Mouse (Mus musculus) midbrain, postnatal 0 days (tissue): ENCODE data around the gene Rab17. TPM values are rescaled to one million over a fixed set of nuclear protein-coding genes. Genes with fewer than 3 reads are reported as not detected.

Experiments used
- ATAC-seq: fragments of 200-750 bp; cut with Nextera tagmentation; 2 replicates; pipeline ENCODE4 v1.8.0; 2017; ENCODE audit warnings: moderate number of reproducible peaks, mild to moderate bottlenecking, moderate TSS enrichment, moderate library complexity; ENCODE audit not compliant: low FRiP score
- DNase-seq: peaks from one replicate; pipeline ENCODE4 v3.0.0-alpha.2; 2015; ENCODE audit warnings: low spot score
- H3K27ac ChIP-seq: fragments of 300-500 bp; sonication (generic); 2 replicates; pipeline ENCODE4 v1.5.1; 2014; ENCODE audit warnings: low read depth, mild to moderate bottlenecking, low read length, mixed read lengths
- H3K27me3 ChIP-seq: fragments of 300-500 bp; sonication (generic); 2 replicates; pipeline ENCODE4 v1.6.1; 2014; ENCODE audit warnings: low read length, control low read depth, mixed read lengths; ENCODE audit not compliant: insufficient read depth
- H3K36me3 ChIP-seq: fragments of 300-500 bp; sonication (generic); 2 replicates; pipeline ENCODE4 v1.6.1; 2014; ENCODE audit warnings: low read length, control low read depth, mixed read lengths; ENCODE audit not compliant: insufficient read depth
- H3K4me1 ChIP-seq: fragments of 300-500 bp; sonication (generic); 2 replicates; pipeline ENCODE4 v1.6.1; 2014; ENCODE audit warnings: mild to moderate bottlenecking, control low read depth, antibody characterized with exemption, low read length, mixed read lengths; ENCODE audit not compliant: insufficient read depth
- H3K4me2 ChIP-seq: fragments of 300-500 bp; sonication (generic); 2 replicates; pipeline ENCODE4 v1.6.1; 2014; ENCODE audit warnings: low read depth, mild to moderate bottlenecking, low read length, mixed read lengths; ENCODE audit not compliant: poor library complexity, severe bottlenecking
- H3K4me3 ChIP-seq: fragments of 300-500 bp; sonication (generic); 2 replicates; pipeline ENCODE4 v1.5.1; 2014; ENCODE audit warnings: low read depth, mild to moderate bottlenecking, low read length, moderate library complexity
- H3K9ac ChIP-seq: fragments of 300-500 bp; sonication (generic); replicated peaks from 2 replicates; pipeline ENCODE4 v1.6.1; 2014; ENCODE audit warnings: mild to moderate bottlenecking, low read length, moderate library complexity, mixed read lengths; ENCODE audit not compliant: poor library complexity, severe bottlenecking
- H3K9me3 ChIP-seq: fragments of 300-500 bp; sonication (generic); 2 replicates; pipeline ENCODE4 v1.6.1; 2016; ENCODE audit warnings: low read length, control low read depth
- CTCF ChIP-seq: IDR thresholded peaks from 2 replicates; pipeline ENCODE4 v1.5.1; 2016; ENCODE audit warnings: antibody characterized with exemption, mild to moderate bottlenecking
- WGBS: fragments of 180-500 bp; shearing (Covaris S2); extraction: QIAGEN DNeasy Blood & Tissue Kit; methylation state at CpG from one replicate; pipeline ENCODE4 v1.1.7; 2014; 5-methylcytosine and 5-hydroxymethylcytosine counted together
- polyA plus RNA-seq: library from polyadenylated mRNA; unstranded; fragments of >200 nt; fragmentation: Nextera tagmentation; extraction: Ambion mirVana; gene quantifications from 2 replicates; pipeline ENCODE4 v1.2.1, GENCODE M21; 2015
- total RNA-seq: library from RNA; depleted of rRNA; stranded (reverse); fragments of >200 nt; gene quantifications from 2 replicates; pipeline ENCODE4 v1.2.3, GENCODE M21; 2014

Gene Rab17
- total and polyA plus RNA-seq, 2 experiments from 2014 or later, result 0.26 TPM; not detected in 1

DNA sequence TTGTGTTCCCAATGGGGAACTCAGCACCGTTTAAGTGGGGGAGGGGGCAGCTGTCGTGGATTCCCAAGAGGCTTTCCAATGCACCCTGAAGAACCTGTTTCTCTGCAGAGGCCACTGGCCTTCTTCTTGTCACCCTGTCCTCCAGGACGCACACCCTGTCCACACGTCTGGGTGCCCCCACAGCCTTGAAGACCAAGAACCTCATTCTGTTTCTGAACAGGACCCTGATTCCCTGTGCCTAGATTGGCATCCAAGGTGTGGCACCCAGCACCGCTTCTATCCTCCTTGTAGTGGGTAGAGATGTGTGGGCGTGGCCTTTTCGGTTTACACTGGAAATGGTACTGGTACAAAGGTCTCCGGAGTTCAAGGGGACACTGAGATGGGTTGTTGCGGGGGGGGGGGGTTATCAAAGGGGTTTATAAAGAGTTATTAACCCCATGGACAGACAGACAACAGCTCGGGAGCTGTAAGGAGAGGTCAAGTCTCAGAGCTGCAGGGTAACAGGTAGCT, 475 bp upstream of the Rab17 start:
- Histone ChIP-seq H3K4me3 (no peak overlapping the region), H3K4me2 (no peak overlapping the region), H3K9ac (no peak overlapping the region), H3K27me3 (no peaks in the 10 kb centered on the region), H3K27ac (no peak overlapping the region), H3K4me1 (peaks cover 6% of the 10 kb centered on the region; the same call in 1 of the 2 replicates), H3K9me3 (no peaks in the 10 kb centered on the region), H3K36me3 (no peaks in the 10 kb centered on the region)
- TF ChIP-seq CTCF, result no peak
- WGBS, result 79% methylated on average over 10 of the region's 10 CpGs
- no peak for ATAC-seq
- no peak for DNase-seq

DNA sequence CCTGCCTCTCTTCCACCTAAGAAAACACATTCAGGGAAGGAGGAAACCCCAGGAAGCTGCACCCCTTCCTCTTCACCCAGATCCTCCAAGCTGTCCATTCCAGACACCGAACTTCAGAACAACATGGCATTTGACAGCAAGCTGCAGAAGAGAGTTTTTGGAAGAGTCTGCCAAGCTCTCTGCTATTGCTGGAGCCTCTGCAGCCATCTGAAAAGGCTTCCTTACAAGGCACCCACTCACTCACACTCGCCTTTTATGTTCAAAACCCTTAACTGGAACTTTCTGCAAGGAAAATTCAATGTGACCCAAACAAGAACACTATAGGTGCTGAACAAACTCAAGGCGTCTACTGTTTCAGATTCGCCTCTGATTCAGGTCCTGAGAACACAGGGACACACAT, 812 bp downstream of the Rab17 start:
- Histone ChIP-seq H3K27ac (no peak overlapping the region), H3K4me2 (no peak overlapping the region), H3K36me3 (no peaks in the 10 kb centered on the region), H3K9me3 (no peaks in the 10 kb centered on the region), H3K9ac (no peak overlapping the region), H3K4me3 (no peak overlapping the region), H3K27me3 (no peaks in the 10 kb centered on the region), H3K4me1 (0 out of 2 replicates have a peak, but pooled peaks cover 3% of the 10 kb centered on the region)
- ATAC-seq (no peak), DNase-seq (no peak)
- WGBS, result 67% methylated on average over 4 of the region's 4 CpGs
- TF ChIP-seq CTCF, result no peak

DNA sequence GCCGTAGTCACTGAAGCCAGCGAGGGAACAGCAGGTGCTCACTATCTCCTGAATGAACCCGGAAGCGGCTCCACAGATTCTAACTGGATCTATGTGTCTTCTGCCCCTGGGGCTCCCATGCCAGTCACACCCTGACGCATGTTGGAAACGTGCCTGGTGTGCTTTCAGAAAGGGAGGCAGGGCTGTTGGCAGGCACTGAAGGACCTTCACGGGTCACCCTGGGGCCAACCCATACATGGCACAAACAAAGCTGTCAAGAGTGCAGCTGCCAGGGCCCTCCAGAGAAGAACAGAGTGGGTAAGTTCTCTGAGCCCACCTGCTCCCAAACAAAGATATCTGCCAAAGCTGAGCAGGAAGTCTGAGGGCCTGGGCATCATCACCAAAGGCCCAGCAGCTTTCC, 1.9 kb downstream of the Rab17 start:
- TF ChIP-seq CTCF, result no peak
- WGBS, result 48% methylated on average over 7 of the region's 7 CpGs
- ATAC-seq, result no peak
- Histone ChIP-seq H3K4me1 (no peaks in the 10 kb centered on the region), H3K4me3 (no peak overlapping the region), H3K9me3 (no peaks in the 10 kb centered on the region), H3K9ac (no peak overlapping the region), H3K27ac (no peak overlapping the region), H3K36me3 (no peaks in the 10 kb centered on the region), H3K27me3 (no peaks in the 10 kb centered on the region), H3K4me2 (no peak overlapping the region)
- peak; percentile 73 for DNase-seq

DNA sequence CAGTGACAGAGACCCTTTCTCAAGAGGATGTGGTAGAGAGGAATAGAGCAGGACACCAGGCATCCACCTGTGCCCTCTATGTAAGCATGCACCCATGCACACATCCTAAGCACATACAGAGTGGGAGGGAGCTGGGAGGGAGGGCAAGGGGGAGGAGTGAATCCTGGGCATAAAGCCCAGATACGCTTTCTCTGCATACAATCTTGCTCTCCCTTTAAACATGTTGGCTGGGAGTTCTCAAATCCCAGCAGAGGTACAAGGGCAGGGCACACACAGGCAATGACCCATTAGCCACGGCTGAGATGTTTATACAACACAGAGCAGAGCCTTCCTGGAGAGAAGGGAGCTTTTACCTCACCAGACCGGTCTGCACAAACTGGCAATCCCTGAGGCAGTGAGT, 6.5 kb downstream of the Rab17 start:
- Histone ChIP-seq H3K4me2 (no peak overlapping the region), H3K4me1 (no peaks in the 10 kb centered on the region), H3K9me3 (no peaks in the 10 kb centered on the region), H3K9ac (no peak overlapping the region), H3K27me3 (no peaks in the 10 kb centered on the region), H3K4me3 (no peak overlapping the region), H3K27ac (no peak overlapping the region), H3K36me3 (no peaks in the 10 kb centered on the region)
- no peak for TF ChIP-seq CTCF
- DNase-seq (peak; percentile 22), ATAC-seq (no peak)
- 22% methylated on average over 3 of the region's 3 CpGs for WGBS

DNA sequence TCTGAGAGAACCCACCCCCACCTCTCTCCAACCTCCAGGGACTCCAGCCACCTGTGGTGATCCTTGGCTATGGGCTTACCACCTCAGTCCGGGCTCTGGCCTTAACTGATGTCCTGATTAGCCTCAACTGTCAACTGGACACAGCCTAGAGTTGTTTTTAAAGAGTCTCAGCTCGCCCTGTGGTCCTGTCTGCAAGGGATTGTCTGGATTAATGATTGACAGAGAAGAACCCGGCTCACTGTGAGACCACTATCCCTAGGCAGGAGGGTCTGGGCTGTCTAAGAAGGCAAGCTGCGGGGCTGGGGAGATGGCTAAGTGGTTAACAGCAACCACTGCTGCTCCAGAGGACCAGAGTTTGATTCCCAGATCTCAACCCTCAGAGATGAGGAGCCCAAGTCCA, 6.9 kb downstream of the Rab17 start:
- ATAC-seq (no peak), DNase-seq (no peak)
- Histone ChIP-seq H3K36me3 (no peaks in the 10 kb centered on the region), H3K27me3 (no peaks in the 10 kb centered on the region), H3K4me3 (no peak overlapping the region), H3K9ac (no peak overlapping the region), H3K4me1 (no peaks in the 10 kb centered on the region), H3K27ac (no peak overlapping the region), H3K9me3 (no peaks in the 10 kb centered on the region), H3K4me2 (no peak overlapping the region)
- TF ChIP-seq CTCF, result no peak
- WGBS, result 43% methylated on average over 4 of the region's 4 CpGs

DNA sequence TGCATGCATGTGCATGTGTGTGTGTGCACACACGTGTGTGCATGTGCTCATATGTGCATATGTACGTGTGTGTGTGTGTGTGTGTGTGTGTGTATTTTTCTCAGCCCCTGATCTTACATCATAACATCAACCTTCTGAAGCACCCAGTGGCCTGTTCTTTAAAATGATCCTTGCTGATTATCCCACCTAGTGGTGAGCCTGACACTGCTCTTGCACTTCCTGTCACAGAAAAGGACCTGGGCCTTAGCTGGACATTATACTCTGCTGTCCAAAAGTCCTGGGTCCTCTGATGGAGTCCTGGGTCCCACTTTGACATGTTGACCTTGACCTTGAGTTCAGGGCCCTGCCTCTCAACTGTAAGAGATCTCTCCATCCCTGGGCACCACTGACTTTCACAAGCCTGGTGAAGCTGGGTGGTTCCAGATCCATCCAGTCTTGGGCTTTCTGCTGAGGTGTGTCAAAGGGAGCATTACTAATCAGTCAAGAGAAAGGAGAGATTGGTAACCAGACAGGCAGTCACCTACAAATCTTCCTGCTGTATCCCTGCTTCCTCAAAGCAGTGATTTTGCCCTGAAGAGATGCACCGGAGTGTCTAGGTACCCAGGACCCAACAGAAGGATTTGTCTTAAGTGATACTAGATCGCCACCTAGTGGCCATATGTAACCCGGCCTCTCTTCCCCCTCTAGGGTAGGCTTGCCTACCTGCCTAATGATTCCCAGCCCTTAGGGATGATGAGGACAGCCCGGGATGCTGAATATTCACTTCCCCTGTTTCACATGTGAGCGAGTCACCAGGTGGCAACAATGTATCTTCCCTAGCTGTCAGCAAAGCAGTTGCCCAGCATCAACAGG, 13.0 kb downstream of the Rab17 start:
- H3K36me3 ChIP-seq, result no peaks in the 10 kb centered on the region
- H3K27me3 ChIP-seq, result no peaks in the 10 kb centered on the region
- DNase-seq (peak; percentile 89), ATAC-seq (peak; percentile 68; the same call in 1 of the 2 replicates)
- no peak overlapping the region for H3K4me3 ChIP-seq
- H3K27ac ChIP-seq, result no peak overlapping the region
- no peak overlapping the region for H3K4me2 ChIP-seq
- H3K9ac ChIP-seq, result no peak overlapping the region
- no peaks in the 10 kb centered on the region for H3K9me3 ChIP-seq
- TF ChIP-seq CTCF, result peak; percentile 89
- WGBS, result 38% methylated on average over 7 of the region's 7 CpGs
- no peaks in the 10 kb centered on the region for H3K4me1 ChIP-seq
